Mouse (Mus musculus) brain, embryonic 14.5 days (tissue): Measurements from ENCODE around the gene Arl5a. TPM values are rescaled to one million over a fixed set of nuclear protein-coding genes. Genes with fewer than 3 reads are reported as not detected.

Experiments
- DNase-seq: peaks from one replicate; pipeline ENCODE4 v3.0.0-alpha.2; 2011; ENCODE audit warnings: low read depth
- CTCF ChIP-seq: fragments of 200-500 bp; IDR thresholded peaks from 2 replicates; pipeline ENCODE4 v1.5.1; 2012; ENCODE audit warnings: inconsistent platforms, mild to moderate bottlenecking, moderate library complexity, borderline replicate concordance; ENCODE audit not compliant: insufficient read depth, insufficient read length; ENCODE audit errors: extremely low read depth
- POLR2A ChIP-seq: fragments of 200-500 bp; IDR thresholded peaks from 2 replicates; pipeline ENCODE4 v1.6.1; 2012; ENCODE audit warnings: mild to moderate bottlenecking, inconsistent platforms, borderline replicate concordance; ENCODE audit not compliant: poor library complexity, insufficient read depth, insufficient read length, severe bottlenecking; ENCODE audit errors: extremely low read depth
- polyA plus RNA-seq: library from polyadenylated mRNA; depleted of rRNA; stranded (reverse); fragments of >200 nt; gene quantifications from 2 replicates; pipeline ENCODE4 v1.2.3, GENCODE M21; 2012

The Arl5a gene
- polyA plus RNA-seq, 1 experiment, result 46.8 TPM

- TF ChIP-seq CTCF, result no peak
- no peak for TF ChIP-seq POLR2A
- DNase-seq, result no peak
Measured at GRCm38 (mm10) chr2:52420001-52420710, 4.5 kb downstream of the Arl5a start.

- no peak for DNase-seq
- TF ChIP-seq POLR2A (no peak), CTCF (no peak)
Measured at GRCm38 (mm10) chr2:52419295-52419694, 5.4 kb downstream of the Arl5a start.

- DNase-seq, result no peak
- no peak for TF ChIP-seq CTCF
- TF ChIP-seq POLR2A, result no peak
Measured at GRCm38 (mm10) chr2:52412524-52413037, 12.1 kb downstream of the Arl5a start.

DNA sequence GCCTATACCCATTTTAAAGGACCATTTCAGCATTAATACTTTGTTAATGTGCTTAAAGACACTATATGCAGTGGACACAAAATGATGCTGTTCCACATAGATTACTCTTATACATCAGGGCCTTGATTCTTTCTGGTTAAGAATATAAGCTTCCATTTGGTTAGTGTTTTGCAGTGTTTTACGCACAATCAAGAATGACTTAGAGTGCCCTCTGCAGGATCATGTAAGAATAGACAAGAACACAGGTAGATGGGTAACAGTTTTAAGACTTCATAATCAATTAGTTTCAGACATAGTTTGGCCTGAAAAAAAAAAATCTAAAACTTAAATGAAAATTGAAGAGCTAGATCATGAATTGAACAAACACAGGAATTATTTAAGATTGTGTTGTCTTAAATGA lies 18.2 kb downstream of the Arl5a start:
- no peak for DNase-seq
- TF ChIP-seq CTCF (no peak), POLR2A (no peak)

- no peak for TF ChIP-seq CTCF
- TF ChIP-seq POLR2A, result no peak
- DNase-seq, result no peak
Measured at GRCm38 (mm10) chr2:52405238-52405637, 19.5 kb downstream of the Arl5a start.

GRCm38 (mm10) chr2:52394529-52394928 lies 30.2 kb downstream of the Arl5a start:
- DNase-seq, result no peak
- TF ChIP-seq POLR2A (no peak), CTCF (no peak)

DNA sequence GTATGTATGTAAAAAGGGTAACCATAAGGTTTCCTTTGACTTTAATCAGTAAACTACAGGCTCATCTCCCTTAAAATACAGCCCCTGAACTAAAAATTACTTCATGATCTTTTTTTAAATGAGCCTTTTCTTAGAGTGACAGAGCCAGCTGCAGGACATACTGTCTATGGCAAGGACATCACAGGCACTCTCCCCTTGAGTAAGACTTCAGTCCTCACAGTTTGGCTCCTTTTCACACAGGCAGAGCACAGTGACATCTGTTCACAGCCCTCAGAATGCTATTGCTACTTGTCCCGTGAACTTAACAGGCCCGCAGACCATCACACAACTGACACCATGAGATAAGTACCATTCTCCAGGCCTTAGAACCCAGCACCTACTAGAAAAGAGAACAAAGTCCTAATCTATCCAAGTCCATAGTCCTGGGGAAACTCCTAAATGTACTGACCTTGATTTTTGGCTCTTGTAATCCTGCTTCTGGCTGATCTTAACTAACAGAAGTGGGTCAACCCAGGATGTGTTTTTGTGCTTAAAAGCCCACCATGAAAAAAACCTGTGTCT lies 34.2 kb downstream of the Arl5a start:
- TF ChIP-seq POLR2A (no peak), CTCF (no peak)
- DNase-seq, result peak; percentile 16

DNA sequence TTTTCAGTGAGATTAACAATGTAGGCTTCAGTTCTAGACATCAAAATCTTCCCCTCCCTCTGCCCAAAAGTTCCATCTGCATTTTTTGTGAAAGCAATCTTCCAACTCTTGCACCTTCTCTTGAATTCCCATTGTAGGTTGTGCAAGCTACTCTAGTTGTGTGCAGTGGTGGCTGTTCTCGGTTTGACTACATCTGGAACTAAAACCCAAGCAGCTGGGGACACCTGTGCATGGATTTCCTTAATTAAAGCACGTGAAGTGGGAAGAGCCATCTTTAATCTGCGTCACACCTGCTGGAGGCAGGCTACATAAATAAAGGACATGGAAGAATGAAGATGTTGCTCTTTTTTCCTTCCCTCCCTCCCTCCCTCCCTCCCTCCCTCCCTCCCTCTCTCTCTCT lies 34.7 kb downstream of the Arl5a start:
- TF ChIP-seq CTCF, result no peak
- TF ChIP-seq POLR2A, result no peak
- DNase-seq, result no peak

- TF ChIP-seq POLR2A (no peak), CTCF (no peak)
- no peak for DNase-seq
Measured at GRCm38 (mm10) chr2:52386451-52386850, 38.2 kb downstream of the Arl5a start.

DNA sequence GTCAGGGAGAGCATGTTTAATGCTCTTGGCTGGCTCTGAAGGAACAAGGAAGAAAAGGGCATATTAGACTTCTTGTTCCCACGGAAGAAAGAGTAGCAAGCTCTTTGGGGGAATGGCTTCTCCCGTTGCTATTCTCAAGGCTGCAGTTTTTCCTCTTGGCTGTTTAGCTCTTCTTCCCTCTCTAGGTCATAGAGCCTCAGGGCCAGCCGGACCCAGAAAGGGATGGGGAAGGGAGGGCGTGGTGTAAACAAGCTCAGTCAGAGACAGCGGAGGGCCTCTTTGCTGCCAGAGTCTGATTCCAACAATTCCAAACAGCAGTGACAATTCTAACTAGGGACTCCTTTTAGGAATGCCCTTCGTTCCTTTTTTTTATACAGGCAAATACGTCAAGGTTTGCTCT lies 38.7 kb downstream of the Arl5a start:
- no peak for DNase-seq
- TF ChIP-seq POLR2A (no peak), CTCF (no peak)

DNA sequence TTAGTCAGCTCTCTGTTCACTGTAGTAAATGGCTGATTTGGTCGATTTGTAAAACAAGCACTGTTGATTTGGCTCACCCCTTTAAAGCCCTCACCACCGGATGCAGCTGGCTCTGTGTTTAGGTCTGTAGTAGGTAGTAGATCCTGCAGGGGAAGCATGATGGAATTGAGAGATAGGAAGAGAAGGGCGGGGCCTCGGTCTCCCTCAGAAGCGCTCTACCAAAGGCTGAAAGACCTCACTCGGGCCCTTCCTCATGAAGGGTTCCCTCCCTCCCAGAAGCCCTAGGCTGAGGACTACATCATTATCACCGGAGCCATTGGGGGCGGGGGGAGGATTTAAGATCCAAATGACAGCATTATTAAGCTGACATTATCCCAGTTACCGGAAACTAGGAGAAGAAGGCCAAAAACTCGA lies 45.8 kb downstream of the Arl5a start:
- DNase-seq, result peak; percentile 9
- TF ChIP-seq POLR2A, result no peak
- TF ChIP-seq CTCF, result no peak

DNA sequence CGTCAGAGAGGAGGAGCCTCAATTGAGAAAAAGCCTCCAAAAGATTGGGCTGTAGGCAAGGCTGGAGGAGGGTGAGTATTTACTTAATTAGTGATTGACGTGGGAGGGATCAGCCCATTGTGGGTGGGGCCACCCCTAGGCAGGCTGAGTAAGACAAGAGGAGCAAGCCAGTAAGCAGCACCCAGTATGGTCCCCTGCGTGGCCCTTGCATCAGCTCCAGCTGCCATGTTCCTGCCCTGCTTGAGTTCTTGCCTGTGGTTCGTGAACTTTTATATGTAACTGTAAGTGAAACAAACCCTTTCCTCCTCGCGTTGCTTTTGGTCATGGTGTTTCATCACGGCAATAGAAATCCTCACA lies 46.3 kb downstream of the Arl5a start, which contains the start of gene Neb:
Neb (minus strand) TSS at position 27 of the 357 bp plus-strand sequence.
- DNase-seq, result peak; percentile 25
- no peak for TF ChIP-seq POLR2A
- no peak for TF ChIP-seq CTCF

- TF ChIP-seq CTCF (no peak), POLR2A (no peak)
- DNase-seq, result no peak
Measured at GRCm38 (mm10) chr2:52377706-52378447, 46.8 kb downstream of the Arl5a start.
